Comparison of ENCODE assay signal across 9 mouse cellular contexts in the genomic region with DNA sequence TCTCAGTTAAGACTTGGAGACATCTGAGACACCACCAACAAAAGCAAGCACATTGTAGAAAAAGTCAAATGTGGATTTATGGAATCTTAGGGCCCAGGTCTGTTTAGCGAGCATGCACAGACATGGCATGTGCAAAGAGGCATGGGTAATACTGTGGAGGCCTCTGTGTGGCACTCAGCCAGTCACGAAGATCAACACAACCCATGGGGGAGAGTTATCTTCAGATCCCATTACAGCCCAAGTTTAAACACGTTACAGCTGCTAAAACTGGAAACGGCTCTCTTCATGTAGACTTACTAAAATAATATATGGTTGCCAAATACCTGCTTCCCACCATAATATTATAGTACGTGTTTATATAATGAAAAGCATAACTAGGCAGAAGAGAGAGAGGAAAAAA.
DNase-seq lines count a peak whose midpoint lies in the region; ATAC-seq and TF ChIP-seq lines count a peak whose summit lies in the region.
"Had no signal": no experiment of that assay in that cellular context is flagged by ENCODE, and none has a peak within 500 bp of the region (broad histone marks: within the 10 kb centered on the region; RNA-seq: fewer than 3 reads in every experiment).

No protein-coding gene starts in this region.

- no peak overlapping the region for H3K4me2 ChIP-seq in kidney, postnatal 0 days (ENCODE audit: low read length)
- no peak overlapping the region for H3K4me2 ChIP-seq in hindbrain, embryonic 16.5 days (ENCODE audit: low read length)
- H3K4me2 ChIP-seq: liver, embryonic 12.5 days had no signal

- H3K4me1 ChIP-seq in kidney, postnatal 0 days (replicated peaks; ENCODE audit: insufficient read depth, low read length): 0 out of 2 replicates have a peak, but pooled peaks cover 7% of the 10 kb centered on the region
- H3K4me1 ChIP-seq in hindbrain, embryonic 16.5 days (ENCODE audit: control insufficient read depth, insufficient read depth, low read depth, low read length): peaks cover 21% of the 10 kb centered on the region

- H3K4me3 ChIP-seq in kidney, postnatal 0 days (replicated peaks; ENCODE audit: low read depth, low read length): no peak overlapping the region
- no peak overlapping the region for H3K4me3 ChIP-seq in hindbrain, embryonic 16.5 days (ENCODE audit: low read length)
- H3K4me3 ChIP-seq: forebrain, embryonic 10.5 days; liver, embryonic 12.5 days had no signal

- H3K36me3 ChIP-seq in kidney, postnatal 0 days (ENCODE audit: insufficient read depth, low read length): peaks cover 16% of the 10 kb centered on the region; the same call in 1 of the 2 replicates
- peaks cover 2% of the 10 kb centered on the region; the same call in 1 of the 2 replicates for H3K36me3 ChIP-seq in hindbrain, embryonic 16.5 days (ENCODE audit: control insufficient read depth, insufficient read depth, low read length)

- TF ChIP-seq CTCF in kidney, postnatal 0 days (IDR thresholded peaks at IDR 0.05; ENCODE audit: low read depth): no peak

- H3K27ac ChIP-seq in kidney, postnatal 0 days: peak overlapping the region; percentile 55
- no peak overlapping the region for H3K27ac ChIP-seq in hindbrain, embryonic 16.5 days (ENCODE audit: low read depth, low read length)
- H3K27ac ChIP-seq: liver, embryonic 12.5 days had no signal

- H3K27me3 ChIP-seq in kidney, postnatal 0 days (ENCODE audit: insufficient read depth, low read length): no peaks in the 10 kb centered on the region
- no peaks in the 10 kb centered on the region for H3K27me3 ChIP-seq in hindbrain, embryonic 16.5 days (replicated peaks; ENCODE audit: control insufficient read depth, insufficient read depth, low read length)
- H3K27me3 ChIP-seq: liver, embryonic 12.5 days had no signal

- ATAC-seq in kidney, postnatal 0 days (replicated peaks; ENCODE audit: low FRiP score, low read depth): no peak
- ATAC-seq in common myeloid progenitor, adult 5-6 weeks (replicated peaks; ENCODE audit: low read depth, poor library complexity, severe bottlenecking): peak; percentile 42; the same call in 1 of the 2 replicates
- ATAC-seq in hindbrain, embryonic 16.5 days: peak; percentile 74
- ATAC-seq: liver, embryonic 12.5 days had no signal

- H3K9ac ChIP-seq in kidney, postnatal 0 days (ENCODE audit: low read depth, low read length): no peak overlapping the region
- H3K9ac ChIP-seq in hindbrain, embryonic 16.5 days (ENCODE audit: low read depth, low read length): no peak overlapping the region
- H3K9ac ChIP-seq: liver, embryonic 12.5 days had no signal

- peak; percentile 74 for DNase-seq in kidney, postnatal 0 days (ENCODE audit: low spot score)
- no peak for DNase-seq in kidney, adult 11 months
- DNase-seq in MN1 (ENCODE audit: low spot score): peak; percentile 73
- DNase-seq in adrenal gland, adult (ENCODE audit: inconsistent age in 2 of 2, low spot score in 1 of 2): no peak
- no peak for DNase-seq in thymus, postnatal 4 days

- no peaks in the 10 kb centered on the region for H3K9me3 ChIP-seq in kidney, postnatal 0 days (replicated peaks; ENCODE audit: low read length)
- H3K9me3 ChIP-seq in hindbrain, embryonic 16.5 days (ENCODE audit: control insufficient read depth, low read length): no peaks in the 10 kb centered on the region
- H3K9me3 ChIP-seq: forebrain, embryonic 10.5 days; liver, embryonic 12.5 days had no signal

- WGBS in kidney, postnatal 0 days: 25% methylated on average over 5 of the region's 5 CpGs
- 55% methylated on average over 5 of the region's 5 CpGs for WGBS in hindbrain, embryonic 16.5 days

Comparison
In these comparisons a context has a peak if more than half of its experiments do, and no peak if none do; other contexts are left out.
1. DNase-seq: peak in kidney, postnatal 0 days (single experiment) and MN1 (single experiment); none in kidney, adult 11 months (single experiment), adrenal gland, adult (0 of 2) and thymus, postnatal 4 days (single experiment).